Mouse (Mus musculus): ENCODE measurements around the gene Atf5.

Gene Atf5

DNA sequence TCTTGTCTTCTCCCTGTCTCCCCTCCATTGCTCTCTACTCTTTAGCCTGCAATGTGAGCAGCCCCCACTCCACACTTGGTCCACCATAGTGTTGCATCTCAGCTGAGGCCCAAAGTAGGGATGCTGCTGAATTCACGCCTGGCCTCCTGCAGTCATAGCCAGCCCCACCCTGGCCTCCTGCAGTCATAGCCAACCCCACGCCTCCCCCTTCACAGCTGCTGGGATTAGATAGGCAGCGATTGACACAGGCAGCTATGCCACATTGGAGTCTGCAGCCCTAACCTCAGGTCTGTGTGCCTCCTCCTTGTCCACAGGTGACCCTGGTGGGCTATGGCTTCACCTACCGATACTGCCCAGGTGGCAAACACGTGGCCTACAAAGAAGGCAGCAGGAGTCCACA, 48.3 kb downstream of the Atf5 start:
- no peak for DNase-seq (ENCODE audit: low spot score)
